Mouse (Mus musculus): Measurements from ENCODE around the gene B4galnt2.

- TF ChIP-seq USF1 (IDR thresholded peaks at IDR 0.05; ENCODE audit: low read depth) (no peak), REST (IDR thresholded peaks at IDR 0.05; ENCODE audit: insufficient read depth, insufficient read length) (no peak), E2F4 (IDR thresholded peaks at IDR 0.05; ENCODE audit: insufficient read depth) (no peak), MAX (IDR thresholded peaks at IDR 0.05; ENCODE audit: low read depth) (no peak), POLR2A (IDR thresholded peaks at IDR 0.05; ENCODE audit: insufficient read length, low read depth) (no peak), TCF3 (IDR thresholded peaks at IDR 0.05; ENCODE audit: insufficient read length, low read depth) (no peak), CEBPB (IDR thresholded peaks at IDR 0.05; ENCODE audit: insufficient read depth, poor library complexity, severe bottlenecking) (no peak)
These were observed 38.6 kb upstream of the B4galnt2 start for GRCm38 (mm10) chr11:95953313-95953712.

Measured in myocyte (in vitro differentiated cells).